23 mouse cellular contexts compared by ENCODE assay signal in the genomic region with DNA sequence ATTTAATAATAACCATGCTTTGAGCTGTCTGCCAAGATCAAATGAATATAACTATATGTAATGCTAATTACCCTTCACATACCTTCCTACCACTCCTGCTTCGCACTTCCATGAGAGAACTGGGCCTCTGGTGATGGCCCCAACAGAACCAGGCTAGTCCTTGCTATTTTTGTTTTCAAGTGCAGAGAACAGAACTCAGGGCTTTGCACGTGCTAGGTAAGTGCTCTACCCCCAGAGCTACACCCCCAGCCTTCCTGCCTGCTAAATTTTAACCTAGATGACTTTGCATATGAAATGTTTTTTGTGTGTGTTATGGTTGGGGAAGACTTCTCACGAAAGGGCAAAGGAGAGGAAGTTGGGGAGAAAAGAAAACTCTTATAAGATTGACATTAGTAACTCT. TPM values are rescaled to one million over a fixed set of nuclear protein-coding genes. Genes with fewer than 3 reads are reported as not detected.
DNase-seq lines count a peak whose midpoint lies in the region; ATAC-seq lines count a peak whose summit lies in the region.
"Had no signal": no experiment of that assay in that cellular context is flagged by ENCODE, and none has a peak within 500 bp of the region (broad histone marks: within the 10 kb centered on the region; RNA-seq: fewer than 3 reads in every experiment).

No protein-coding gene starts in this region.

- H3K36me3 ChIP-seq in kidney, embryonic 15.5 days = no peaks in the 10 kb centered on the region
- H3K36me3 ChIP-seq: embryonic facial prominence, embryonic 15.5 days; heart, embryonic 13.5 days; limb, embryonic 15.5 days had no signal

- no peak for DNase-seq in frontal cortex, adult 2 months (ENCODE audit: extremely low spot score in 1 of 2, low spot score in 1 of 2)
- peak; percentile 50 for DNase-seq in kidney, adult 9 months
- DNase-seq in thymus, postnatal 0 days (ENCODE audit: low spot score) = peak; percentile 40
- DNase-seq in thymus, postnatal 25 days = no peak
- no peak for DNase-seq in embryo, embryonic 10.5 days (ENCODE audit: low spot score)
- DNase-seq: adrenal gland, postnatal 25 days; cerebellum, adult 9-10 months; heart, postnatal 14 days; lung, postnatal 4 days; right cerebral cortex, postnatal 4 days had no signal

- H3K4me3 ChIP-seq in kidney, embryonic 15.5 days (replicated peaks) = no peak overlapping the region
- H3K4me3 ChIP-seq: embryonic facial prominence, embryonic 15.5 days; gastrocnemius, adult 2 months; heart, embryonic 13.5 days; limb, embryonic 15.5 days; myocyte had no signal

- no peak overlapping the region for H3K27ac ChIP-seq in kidney, embryonic 15.5 days
- H3K27ac ChIP-seq: embryonic facial prominence, embryonic 15.5 days; heart, embryonic 13.5 days; hindbrain, postnatal 0 days; limb, embryonic 15.5 days; stomach, postnatal 0 days had no signal

- 0 out of 2 replicates have a peak, but pooled peaks cover 3% of the 10 kb centered on the region for H3K4me1 ChIP-seq in kidney, embryonic 15.5 days
- H3K4me1 ChIP-seq: embryonic facial prominence, embryonic 15.5 days; heart, embryonic 13.5 days; limb, embryonic 15.5 days had no signal

- H3K27me3 ChIP-seq in kidney, embryonic 15.5 days = no peaks in the 10 kb centered on the region
- H3K27me3 ChIP-seq: embryonic facial prominence, embryonic 15.5 days; limb, embryonic 15.5 days had no signal

- peak; percentile 39 for ATAC-seq in frontal cortex, adult (ENCODE audit: low TSS enrichment)
- no peak for ATAC-seq in kidney, embryonic 15.5 days (replicated peaks; ENCODE audit: low FRiP score)
- ATAC-seq: midbrain, embryonic 16.5 days had no signal

- no peaks in the 10 kb centered on the region for H3K9me3 ChIP-seq in kidney, embryonic 15.5 days (replicated peaks)
- H3K9me3 ChIP-seq: embryonic facial prominence, embryonic 15.5 days; heart, embryonic 13.5 days; limb, embryonic 15.5 days had no signal

- H3K4me2 ChIP-seq in kidney, embryonic 15.5 days = no peak overlapping the region
- H3K4me2 ChIP-seq: embryonic facial prominence, embryonic 15.5 days; heart, embryonic 13.5 days; limb, embryonic 15.5 days had no signal

- H3K9ac ChIP-seq in kidney, embryonic 15.5 days = no peak overlapping the region
- H3K9ac ChIP-seq: embryonic facial prominence, embryonic 15.5 days; heart, embryonic 13.5 days; limb, embryonic 15.5 days had no signal

- 53% methylated on average over 3 of the region's 3 CpGs for WGBS in kidney, embryonic 15.5 days

RNA-seq across cellular contexts. Expression of gene BC049352, which starts 0.7 kb away (rescaled TPM):
- 2.8 and 3.1 TPM in 2 replicates for polyA plus RNA-seq in frontal cortex, adult 2 months (2012; rRNA removed)
- not detected in 2 replicates for polyA plus RNA-seq in kidney, embryonic 15.5 days (2015; fragmentation: Nextera tagmentation; extraction: Ambion mirVana)
- polyA plus RNA-seq in thymus, postnatal 0 days (2015; fragmentation: Nextera tagmentation; extraction: Ambion mirVana) = 0.57 and 0.82 TPM in 2 replicates
- polyA plus RNA-seq: heart, embryonic 13.5 days; hindbrain, embryonic 11.5 days; large intestine, adult 2 months; myocyte; neural tube, embryonic 14.5 days had no signal

RNA-seq across cellular contexts. Expression of gene Tmprss4, which starts 21.4 kb away (rescaled TPM):
- 0.08 and 0.18 TPM in 2 replicates for polyA plus RNA-seq in frontal cortex, adult 2 months (2012; rRNA removed)
- 0.27 and 1.4 TPM in 2 replicates for polyA plus RNA-seq in kidney, embryonic 15.5 days (2015; fragmentation: Nextera tagmentation; extraction: Ambion mirVana)
- polyA plus RNA-seq in thymus, postnatal 0 days (2015; fragmentation: Nextera tagmentation; extraction: Ambion mirVana) = 3.6 and 4.9 TPM in 2 replicates
- polyA plus RNA-seq: hindbrain, embryonic 11.5 days; hindbrain, postnatal 0 days; midbrain, embryonic 16.5 days; myocyte; neural tube, embryonic 14.5 days had no signal

RNA-seq across cellular contexts. Expression of gene Scn4b, which starts 44.3 kb away (rescaled TPM):
- polyA plus RNA-seq in frontal cortex, adult 2 months (2012; rRNA removed) = 17.4 and 32.4 TPM in 2 replicates
- 0.51 and 0.62 TPM in 2 replicates for polyA plus RNA-seq in kidney, embryonic 15.5 days (2015; fragmentation: Nextera tagmentation; extraction: Ambion mirVana)
- polyA plus RNA-seq in thymus, postnatal 0 days (2015; fragmentation: Nextera tagmentation; extraction: Ambion mirVana) = 8.0 and 9.1 TPM in 2 replicates
- polyA plus RNA-seq: myocyte had no signal

Comparison
In these comparisons a context has a peak if more than half of its experiments do, and no peak if none do; other contexts are left out.
1. DNase-seq: peak in kidney, adult 9 months (single experiment) and thymus, postnatal 0 days (single experiment); none in frontal cortex, adult 2 months (0 of 2), thymus, postnatal 25 days (single experiment) and embryo, embryonic 10.5 days (single experiment).